Mouse (Mus musculus): ENCODE results near the gene Prap1. TPM values are rescaled to one million over a fixed set of nuclear protein-coding genes. Genes with fewer than 3 reads are reported as not detected.

Gene Prap1
- total and polyA plus RNA-seq, 2 experiments: not detected

- DNase-seq (ENCODE audit: extremely low read depth, low read depth, low spot score): no peak
- TF ChIP-seq CTCF (IDR thresholded peaks at IDR 0.05; ENCODE audit: low read depth, low read length): no peak
- no peak for TF ChIP-seq POLR2A (IDR thresholded peaks at IDR 0.05; ENCODE audit: extremely low read depth, insufficient read depth, low read length)
- Histone ChIP-seq H3K79me2 (ENCODE audit: control insufficient read depth, insufficient read depth, low read length) (no peaks in the 10 kb centered on the region; the same call in 1 of the 2 replicates), H3K27ac (replicated peaks; ENCODE audit: insufficient read depth, low read depth, low read length) (no peak overlapping the region), H3K36me3 (ENCODE audit: control insufficient read depth, insufficient read depth, low read length) (peaks cover 5% of the 10 kb centered on the region; the same call in 1 of the 2 replicates), H3K27me3 (ENCODE audit: control insufficient read depth, insufficient read depth, low read length) (no peaks in the 10 kb centered on the region), H3K4me1 (ENCODE audit: control insufficient read depth, insufficient read depth, low read length) (peaks cover 12% of the 10 kb centered on the region), H3K4me3 (ENCODE audit: insufficient read depth, low read depth, low read length) (no peak overlapping the region), H3K9ac (ENCODE audit: low read depth, low read length) (no peak overlapping the region)
- WGBS: 87% methylated on average over 13 of the region's 13 CpGs
These were observed 28.2 kb downstream of the Prap1 start for GRCm38 (mm10) chr7:140121338-140121910.

GRCm38 (mm10) chr7:140122765-140123164 is 29.6 kb downstream of the Prap1 start:
- WGBS: 60% methylated on average over 4 of the region's 4 CpGs
- Histone ChIP-seq H3K36me3 (ENCODE audit: control insufficient read depth, insufficient read depth, low read length) (peaks cover 7% of the 10 kb centered on the region; the same call in 1 of the 2 replicates), H3K27me3 (ENCODE audit: control insufficient read depth, insufficient read depth, low read length) (no peaks in the 10 kb centered on the region), H3K4me1 (ENCODE audit: control insufficient read depth, insufficient read depth, low read length) (peaks cover 8% of the 10 kb centered on the region), H3K27ac (replicated peaks; ENCODE audit: insufficient read depth, low read depth, low read length) (no peak overlapping the region), H3K9ac (ENCODE audit: low read depth, low read length) (no peak overlapping the region), H3K4me3 (ENCODE audit: insufficient read depth, low read depth, low read length) (no peak overlapping the region), H3K79me2 (ENCODE audit: control insufficient read depth, insufficient read depth, low read length) (no peaks in the 10 kb centered on the region; the same call in 1 of the 2 replicates)
- TF ChIP-seq POLR2A (IDR thresholded peaks at IDR 0.05; ENCODE audit: extremely low read depth, insufficient read depth, low read length): no peak
- TF ChIP-seq CTCF (IDR thresholded peaks at IDR 0.05; ENCODE audit: low read depth, low read length): no peak
- no peak for DNase-seq (ENCODE audit: extremely low read depth, low read depth, low spot score)

GRCm38 (mm10) chr7:140124382-140124781 is 31.2 kb downstream of the Prap1 start:
- no peak for DNase-seq (ENCODE audit: extremely low read depth, low read depth, low spot score)
- peaks cover 8% of the 10 kb centered on the region for H3K4me1 ChIP-seq (ENCODE audit: control insufficient read depth, insufficient read depth, low read length)
- H3K79me2 ChIP-seq (ENCODE audit: control insufficient read depth, insufficient read depth, low read length): no peaks in the 10 kb centered on the region; the same call in 1 of the 2 replicates
- H3K9ac ChIP-seq (ENCODE audit: low read depth, low read length): no peak overlapping the region
- TF ChIP-seq CTCF (IDR thresholded peaks at IDR 0.05; ENCODE audit: low read depth, low read length) (no peak), POLR2A (IDR thresholded peaks at IDR 0.05; ENCODE audit: extremely low read depth, insufficient read depth, low read length) (no peak)
- 98% methylated on average over 1 of the region's 1 CpGs for WGBS
- H3K27ac ChIP-seq (replicated peaks; ENCODE audit: insufficient read depth, low read depth, low read length): no peak overlapping the region
- H3K27me3 ChIP-seq (ENCODE audit: control insufficient read depth, insufficient read depth, low read length): no peaks in the 10 kb centered on the region
- H3K36me3 ChIP-seq (ENCODE audit: control insufficient read depth, insufficient read depth, low read length): peaks cover 12% of the 10 kb centered on the region; the same call in 1 of the 2 replicates
- H3K4me3 ChIP-seq (ENCODE audit: insufficient read depth, low read depth, low read length): no peak overlapping the region

GRCm38 (mm10) chr7:140125278-140126021 is 32.3 kb downstream of the Prap1 start:
- WGBS: 3% methylated on average over 40 of the region's 40 CpGs
- 0 out of 2 replicates have a peak, but pooled peaks have one; percentile 22 for TF ChIP-seq POLR2A (IDR thresholded peaks at IDR 0.05; ENCODE audit: extremely low read depth, insufficient read depth, low read length)
- TF ChIP-seq CTCF (IDR thresholded peaks at IDR 0.05; ENCODE audit: low read depth, low read length): no peak
- Histone ChIP-seq H3K36me3 (ENCODE audit: control insufficient read depth, insufficient read depth, low read length) (peaks cover 19% of the 10 kb centered on the region; the same call in 1 of the 2 replicates), H3K4me3 (ENCODE audit: insufficient read depth, low read depth, low read length) (peak overlapping the region; percentile 68), H3K27ac (replicated peaks; ENCODE audit: insufficient read depth, low read depth, low read length) (peak overlapping the region; percentile 42), H3K4me1 (ENCODE audit: control insufficient read depth, insufficient read depth, low read length) (peaks cover 8% of the 10 kb centered on the region), H3K79me2 (ENCODE audit: control insufficient read depth, insufficient read depth, low read length) (no peaks in the 10 kb centered on the region; the same call in 1 of the 2 replicates), H3K9ac (ENCODE audit: low read depth, low read length) (peak overlapping the region; percentile 87), H3K27me3 (ENCODE audit: control insufficient read depth, insufficient read depth, low read length) (no peaks in the 10 kb centered on the region)
- DNase-seq (ENCODE audit: extremely low read depth, low read depth, low spot score): peak; percentile 68

- DNase-seq (ENCODE audit: extremely low read depth, low read depth, low spot score): no peak
- Histone ChIP-seq H3K9ac (ENCODE audit: low read depth, low read length) (peak overlapping the region; percentile 87), H3K36me3 (ENCODE audit: control insufficient read depth, insufficient read depth, low read length) (peaks cover 24% of the 10 kb centered on the region; the same call in 1 of the 2 replicates), H3K79me2 (ENCODE audit: control insufficient read depth, insufficient read depth, low read length) (no peaks in the 10 kb centered on the region; the same call in 1 of the 2 replicates), H3K27ac (replicated peaks; ENCODE audit: insufficient read depth, low read depth, low read length) (peak overlapping the region; percentile 42), H3K27me3 (ENCODE audit: control insufficient read depth, insufficient read depth, low read length) (no peaks in the 10 kb centered on the region), H3K4me1 (ENCODE audit: control insufficient read depth, insufficient read depth, low read length) (peaks cover 8% of the 10 kb centered on the region), H3K4me3 (ENCODE audit: insufficient read depth, low read depth, low read length) (peak overlapping the region; percentile 68)
- TF ChIP-seq POLR2A (IDR thresholded peaks at IDR 0.05; ENCODE audit: extremely low read depth, insufficient read depth, low read length): no peak
- no peak for TF ChIP-seq CTCF (IDR thresholded peaks at IDR 0.05; ENCODE audit: low read depth, low read length)
- WGBS: 25% methylated on average over 5 of the region's 5 CpGs
These were observed 32.8 kb downstream of the Prap1 start for GRCm38 (mm10) chr7:140126022-140126350.
